Mouse (Mus musculus): ENCODE data around the gene Ticrr.

Ticrr gene

DNA sequence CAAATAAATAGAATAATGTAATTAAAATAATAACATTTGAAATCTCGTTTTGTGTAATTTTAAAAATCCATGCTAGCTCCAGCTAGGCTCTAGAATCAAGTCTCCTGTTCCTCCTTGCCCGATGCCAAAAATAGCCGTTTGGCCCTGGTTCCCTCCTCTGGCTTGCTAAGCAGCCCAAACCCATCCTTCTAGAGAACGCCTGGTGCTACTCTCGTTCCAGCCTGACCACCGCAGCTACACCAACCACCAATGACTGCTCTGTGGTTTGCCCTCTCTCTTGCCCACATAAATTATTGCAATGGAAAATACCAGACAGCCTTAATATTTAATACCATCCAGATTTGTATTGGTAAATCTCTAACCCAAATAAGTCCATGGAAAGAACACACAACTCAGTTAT lies 87.7 kb downstream of the Ticrr start:
- DNase-seq (ENCODE audit: low spot score): no peak
